Mouse (Mus musculus): Measurements from ENCODE around the gene Nr1d2. TPM values are rescaled to one million over a fixed set of nuclear protein-coding genes. Genes with fewer than 3 reads are reported as not detected.
"Not testable (repeated sequence)": the region's sequence is repeated elsewhere in the genome, so short reads cannot be mapped to it uniquely, and the experiment has no call there.

Nr1d2 gene
- total RNA-seq (2021), result 10 to 100 TPM; 56.8 to 60.5 TPM
- long read RNA-seq, experiment 1, full-length matches to known transcripts, result 25 of 36 reads
- long read RNA-seq, experiment 1, partial matches to known transcripts, result 1 of 36 reads
- long read RNA-seq, experiment 1, other reads (novel, unspliced or antisense), result 10 of 36 reads
- long read RNA-seq, experiment 2, full-length matches to known transcripts, result 29 of 37 reads
- long read RNA-seq, experiment 2, partial matches to known transcripts, result 2 of 37 reads
- long read RNA-seq, experiment 2, other reads (novel, unspliced or antisense), result 6 of 37 reads

- intact Hi-C loops (cut with DNase I), result loop anchor here (2.0 to 10.0 kb wide), 2 partner anchors 32 to 656 kb away; partner anchors contain the start of genes Nkiras1, Rpl15 and Ube2e2
- peak; percentile 98 to 99 for DNase-seq
These were observed at the start of gene Nr1d2 for GRCm38 (mm10) chr14:18238750-18239731. Gene Nr1d2 (minus strand): TSS chr14:18239127.

- intact Hi-C loops (cut with DNase I), result no loop called here
- no peak for DNase-seq
These were observed 48.5 kb upstream of the Nr1d2 start for GRCm38 (mm10) chr14:18287391-18287790.

- DNase-seq, result no peak
- intact Hi-C loops (cut with DNase I), result no loop called here
These were observed 47.5 kb upstream of the Nr1d2 start for GRCm38 (mm10) chr14:18286441-18286840.

GRCm38 (mm10) chr14:18285476-18285875 is 46.5 kb upstream of the Nr1d2 start:
- DNase-seq, result no peak
- intact Hi-C loops (cut with DNase I), result no loop called here

- intact Hi-C loops (cut with DNase I), result loop anchor here (5.0 kb wide), 2 partner anchors 72 to 117 kb away; no protein-coding TSS in a partner anchor
- peak in 1 of 2 experiments; percentile 33 for DNase-seq
These were observed 45.7 kb upstream of the Nr1d2 start for GRCm38 (mm10) chr14:18284581-18284980.

GRCm38 (mm10) chr14:18280375-18280774 is 41.4 kb upstream of the Nr1d2 start:
- DNase-seq, result no peak
- intact Hi-C loops (cut with DNase I), result loop anchor here (5.0 kb wide), 2 partner anchors 68 to 113 kb away; no protein-coding TSS in a partner anchor

GRCm38 (mm10) chr14:18274526-18274925 is 35.6 kb upstream of the Nr1d2 start:
- DNase-seq, result no peak
- intact Hi-C loops (cut with DNase I), result loop anchor here (5.0 to 10.0 kb wide), 2 partner anchors 63 to 620 kb away; no protein-coding TSS in a partner anchor

- no peak for DNase-seq
- intact Hi-C loops (cut with DNase I), result loop anchor here (2.0 to 10.0 kb wide), 3 partner anchors 33 to 617 kb away; partner anchors contain the start of gene Nr1d2
These were observed 32.7 kb upstream of the Nr1d2 start for GRCm38 (mm10) chr14:18271666-18272065.

GRCm38 (mm10) chr14:18270529-18271441 is 31.9 kb upstream of the Nr1d2 start, which contains the start of the genes Nkiras1 and Rpl15:
Gene Nkiras1 (plus strand): TSS chr14:18271136.
Gene Rpl15 (minus strand): TSS chr14:18271391.
- DNase-seq, result peak; percentile 97 to 98
- intact Hi-C loops (cut with DNase I), result loop anchor here (2.0 to 10.0 kb wide), 3 partner anchors 32 to 616 kb away; partner anchors contain the start of gene Nr1d2

- DNase-seq, result not testable (repeated sequence)
- intact Hi-C loops (cut with DNase I), result loop anchor here (2.0 to 10.0 kb wide), 3 partner anchors 31 to 615 kb away; partner anchors contain the start of gene Nr1d2
These were observed 31.1 kb upstream of the Nr1d2 start for GRCm38 (mm10) chr14:18269947-18270528.

- DNase-seq, result peak; percentile 25 to 28
- intact Hi-C loops (cut with DNase I), result no loop called here
These were observed 24.5 kb upstream of the Nr1d2 start for GRCm38 (mm10) chr14:18263427-18263826.

GRCm38 (mm10) chr14:18261203-18261602 is 22.3 kb upstream of the Nr1d2 start:
- DNase-seq, result no peak
- intact Hi-C loops (cut with DNase I), result no loop called here

GRCm38 (mm10) chr14:18242638-18243130 is 3.8 kb upstream of the Nr1d2 start:
- no peak for DNase-seq
- intact Hi-C loops (cut with DNase I), result no loop called here

- DNase-seq, result no peak
- intact Hi-C loops (cut with DNase I), result no loop called here
These were observed 2.9 kb upstream of the Nr1d2 start for GRCm38 (mm10) chr14:18241786-18242185.

GRCm38 (mm10) chr14:18240132-18240531 is 1.2 kb upstream of the Nr1d2 start:
- intact Hi-C loops (cut with DNase I), result no loop called here
- no peak for DNase-seq

GRCm38 (mm10) chr14:18238131-18238749 is 687 bp downstream of the Nr1d2 start:
- intact Hi-C loops (cut with DNase I), result loop anchor here (2.0 to 10.0 kb wide), 2 partner anchors 33 to 657 kb away; partner anchors contain the start of genes Nkiras1, Rpl15 and Ube2e2
- peak; percentile 99 for DNase-seq

- intact Hi-C loops (cut with DNase I), result loop anchor here (10.0 kb wide), 1 partner anchor 657 kb away; the partner anchor contains the start of gene Ube2e2
- DNase-seq, result no peak
These were observed 1.5 kb downstream of the Nr1d2 start for GRCm38 (mm10) chr14:18237381-18237780.
